Mouse (Mus musculus): ENCODE measurements around the gene Nr6a1. TPM values are rescaled to one million over a fixed set of nuclear protein-coding genes. Genes with fewer than 3 reads are reported as not detected.

The Nr6a1 gene
- polyA plus RNA-seq, 1 experiment from 2014 or later = 0.51 TPM

GRCm38 (mm10) chr2:38738601-38739301 is 188.7 kb downstream of the Nr6a1 start:
- 88% methylated on average over 14 of the region's 14 CpGs for WGBS
- Histone ChIP-seq H3K9me3 (replicated peaks; ENCODE audit: low read length) (no peaks in the 10 kb centered on the region), H3K4me3 (replicated peaks; ENCODE audit: low read depth, low read length) (no peak overlapping the region), H3K27me3 (ENCODE audit: insufficient read depth, low read length) (no peaks in the 10 kb centered on the region), H3K27ac (no peak overlapping the region), H3K4me2 (ENCODE audit: low read length) (no peak overlapping the region), H3K36me3 (ENCODE audit: insufficient read depth, low read length) (no peaks in the 10 kb centered on the region), H3K9ac (ENCODE audit: low read depth, low read length) (no peak overlapping the region), H3K4me1 (replicated peaks; ENCODE audit: insufficient read depth, low read length) (no peaks in the 10 kb centered on the region)
- DNase-seq (ENCODE audit: low spot score) (no peak), ATAC-seq (replicated peaks; ENCODE audit: low FRiP score, low read depth) (no peak)
- TF ChIP-seq CTCF (IDR thresholded peaks at IDR 0.05; ENCODE audit: low read depth) = no peak

- TF ChIP-seq CTCF (IDR thresholded peaks at IDR 0.05; ENCODE audit: low read depth) = no peak
- DNase-seq (ENCODE audit: low spot score) = peak; percentile 57
- ATAC-seq (replicated peaks; ENCODE audit: low FRiP score, low read depth) = no peak
- Histone ChIP-seq H3K27me3 (ENCODE audit: insufficient read depth, low read length) (no peaks in the 10 kb centered on the region), H3K36me3 (ENCODE audit: insufficient read depth, low read length) (no peaks in the 10 kb centered on the region), H3K27ac (no peak overlapping the region), H3K4me1 (replicated peaks; ENCODE audit: insufficient read depth, low read length) (no peaks in the 10 kb centered on the region), H3K9me3 (replicated peaks; ENCODE audit: low read length) (no peaks in the 10 kb centered on the region), H3K4me2 (ENCODE audit: low read length) (no peak overlapping the region), H3K9ac (ENCODE audit: low read depth, low read length) (no peak overlapping the region), H3K4me3 (replicated peaks; ENCODE audit: low read depth, low read length) (no peak overlapping the region)
Measured at GRCm38 (mm10) chr2:38735740-38736139, 191.7 kb downstream of the Nr6a1 start.

- 18% methylated on average over 5 of the region's 5 CpGs for WGBS
- ATAC-seq (replicated peaks; ENCODE audit: low FRiP score, low read depth) = no peak
Measured at GRCm38 (mm10) chr2:38734721-38735120, 192.8 kb downstream of the Nr6a1 start.

GRCm38 (mm10) chr2:38730331-38730827 is 197.1 kb downstream of the Nr6a1 start:
- TF ChIP-seq CTCF (IDR thresholded peaks at IDR 0.05; ENCODE audit: low read depth) = no peak
- Histone ChIP-seq H3K27me3 (ENCODE audit: insufficient read depth, low read length) (no peaks in the 10 kb centered on the region), H3K4me1 (replicated peaks; ENCODE audit: insufficient read depth, low read length) (no peaks in the 10 kb centered on the region)

More at GRCm38 (mm10) chr2:38734721-38735120, 192.8 kb downstream of the Nr6a1 start:
- Histone ChIP-seq H3K36me3 (ENCODE audit: insufficient read depth, low read length) (no peaks in the 10 kb centered on the region), H3K9ac (ENCODE audit: low read depth, low read length) (no peak overlapping the region), H3K9me3 (replicated peaks; ENCODE audit: low read length) (no peaks in the 10 kb centered on the region), H3K27ac (no peak overlapping the region), H3K4me2 (ENCODE audit: low read length) (no peak overlapping the region), H3K4me3 (replicated peaks; ENCODE audit: low read depth, low read length) (no peak overlapping the region), H3K4me1 (replicated peaks; ENCODE audit: insufficient read depth, low read length) (no peaks in the 10 kb centered on the region), H3K27me3 (ENCODE audit: insufficient read depth, low read length) (no peaks in the 10 kb centered on the region)
- TF ChIP-seq CTCF (IDR thresholded peaks at IDR 0.05; ENCODE audit: low read depth) = no peak
- DNase-seq (ENCODE audit: low spot score) = no peak

GRCm38 (mm10) chr2:38725427-38725826 is 202.1 kb downstream of the Nr6a1 start:
- DNase-seq (ENCODE audit: low spot score) = no peak
- no peak overlapping the region for H3K27ac ChIP-seq

More at GRCm38 (mm10) chr2:38730331-38730827, 197.1 kb downstream of the Nr6a1 start:
- Histone ChIP-seq H3K9ac (ENCODE audit: low read depth, low read length) (no peak overlapping the region), H3K9me3 (replicated peaks; ENCODE audit: low read length) (no peaks in the 10 kb centered on the region), H3K4me2 (ENCODE audit: low read length) (no peak overlapping the region), H3K36me3 (ENCODE audit: insufficient read depth, low read length) (no peaks in the 10 kb centered on the region), H3K4me3 (replicated peaks; ENCODE audit: low read depth, low read length) (no peak overlapping the region), H3K27ac (no peak overlapping the region)
- 79% methylated on average over 6 of the region's 6 CpGs for WGBS
- no peak for DNase-seq (ENCODE audit: low spot score)
- ATAC-seq (replicated peaks; ENCODE audit: low FRiP score, low read depth) = no peak

GRCm38 (mm10) chr2:38723378-38723777 is 204.1 kb downstream of the Nr6a1 start:
- ATAC-seq (replicated peaks; ENCODE audit: low FRiP score, low read depth) = no peak
- Histone ChIP-seq H3K4me1 (replicated peaks; ENCODE audit: insufficient read depth, low read length) (no peaks in the 10 kb centered on the region), H3K36me3 (ENCODE audit: insufficient read depth, low read length) (no peaks in the 10 kb centered on the region), H3K4me2 (ENCODE audit: low read length) (no peak overlapping the region), H3K27ac (no peak overlapping the region), H3K27me3 (ENCODE audit: insufficient read depth, low read length) (no peaks in the 10 kb centered on the region), H3K9ac (ENCODE audit: low read depth, low read length) (no peak overlapping the region), H3K4me3 (replicated peaks; ENCODE audit: low read depth, low read length) (no peak overlapping the region), H3K9me3 (replicated peaks; ENCODE audit: low read length) (no peaks in the 10 kb centered on the region)
- no peak for TF ChIP-seq CTCF (IDR thresholded peaks at IDR 0.05; ENCODE audit: low read depth)
- WGBS = 81% methylated on average over 4 of the region's 4 CpGs
- DNase-seq (ENCODE audit: low spot score) = no peak

More at GRCm38 (mm10) chr2:38725427-38725826, 202.1 kb downstream of the Nr6a1 start:
- Histone ChIP-seq H3K9me3 (replicated peaks; ENCODE audit: low read length) (no peaks in the 10 kb centered on the region), H3K4me1 (replicated peaks; ENCODE audit: insufficient read depth, low read length) (no peaks in the 10 kb centered on the region), H3K4me2 (ENCODE audit: low read length) (no peak overlapping the region), H3K36me3 (ENCODE audit: insufficient read depth, low read length) (no peaks in the 10 kb centered on the region), H3K4me3 (replicated peaks; ENCODE audit: low read depth, low read length) (no peak overlapping the region), H3K9ac (ENCODE audit: low read depth, low read length) (no peak overlapping the region), H3K27me3 (ENCODE audit: insufficient read depth, low read length) (no peaks in the 10 kb centered on the region)
- TF ChIP-seq CTCF (IDR thresholded peaks at IDR 0.05; ENCODE audit: low read depth) = no peak
- no peak for ATAC-seq (replicated peaks; ENCODE audit: low FRiP score, low read depth)
- WGBS = 59% methylated on average over 3 of the region's 3 CpGs

Measured in kidney, postnatal 0 days (tissue).